Mouse (Mus musculus) layer of hippocampus, adult 18-20 months (tissue): ENCODE measurements around the gene Gm29289. TPM values are rescaled to one million over a fixed set of nuclear protein-coding genes. Genes with fewer than 3 reads are reported as not detected.
"Not testable (repeated sequence)": the region's sequence is repeated elsewhere in the genome, so short reads cannot be mapped to it uniquely, and the experiment has no call there.

Experiments
- DNase-seq, 2 experiments: peaks; one replicate each; pipeline ENCODE4 v3.0.0; 2022; ENCODE audit warnings: low spot score in 2 of 2
- long read RNA-seq: library from polyadenylated mRNA; stranded (forward); transcript quantifications from one replicate; pipeline ENCODE4 v2.0.0, GENCODE M21; 2021
- total RNA-seq, 2 experiments: library from RNA; stranded (reverse); gene quantifications; 2 replicates each; pipeline ENCODE4 v1.2.3; 2021

The Gm29289 gene
- total RNA-seq, result not detected
- long read RNA-seq, result 0 reads

GRCm38 (mm10) chrY:2932282-2932681 lies at the start of gene Gm29289:
TSS of gene Gm29289 (plus strand) at chrY:2932582.
- DNase-seq, result not testable (repeated sequence)

GRCm38 (mm10) chrY:2900689-2901088 lies 31.7 kb upstream of the Gm29289 start, which contains the start of gene Gm10352:
TSS of gene Gm10352 (plus strand) at chrY:2900989.
- DNase-seq, result not testable (repeated sequence)

Other genes with a start within 250 kb of the Gm29289 start
- not detected for gene H2al2b, start 211.9 kb upstream of the Gm29289 start, total RNA-seq
- gene Gm4064, start 136.4 kb upstream of the Gm29289 start, total RNA-seq, result not detected
- gene Rbmy, start 101.9 kb upstream of the Gm29289 start, total RNA-seq, result not detected
- not detected for gene Gm10256, start 101.9 kb upstream of the Gm29289 start, total RNA-seq
- gene Gm10352, start 31.6 kb upstream of the Gm29289 start, total RNA-seq, result not detected